Mouse (Mus musculus) spleen, adult 2 months (tissue): ENCODE results near the gene Epm2a. TPM values are rescaled to one million over a fixed set of nuclear protein-coding genes. Genes with fewer than 3 reads are reported as not detected.
"Not testable (repeated sequence)": the region's sequence is repeated elsewhere in the genome, so short reads cannot be mapped to it uniquely, and the experiment has no call there.

Experiments used
- DNase-seq, 2 experiments: peaks; one replicate each; pipeline versions ENCODE4 v3.0.0 to v3.0.0-alpha.2; 2012 to 2021; ENCODE audit warnings: low spot score in 2 of 2, low read depth in 1 of 2
- H3K27ac ChIP-seq: fragments of 200-500 bp; 2 replicates; pipeline ENCODE4 v1.5.1; 2012; ENCODE audit warnings: low read length, inconsistent platforms; ENCODE audit not compliant: insufficient read depth
- H3K27me3 ChIP-seq: fragments of 200-500 bp; 2 replicates; pipeline ENCODE4 v1.6.1; 2012; ENCODE audit warnings: mild to moderate bottlenecking, moderate library complexity, low read length, inconsistent platforms; ENCODE audit not compliant: control insufficient read depth, insufficient read depth
- H3K36me3 ChIP-seq: fragments of 200-500 bp; 2 replicates; pipeline ENCODE4 v1.6.1; 2012; ENCODE audit warnings: mild to moderate bottlenecking, low read length, inconsistent platforms; ENCODE audit not compliant: control insufficient read depth, insufficient read depth
- H3K4me1 ChIP-seq: fragments of 200-500 bp; 2 replicates; pipeline ENCODE4 v1.6.1; 2011; ENCODE audit warnings: inconsistent platforms; ENCODE audit not compliant: control insufficient read depth, insufficient read depth, insufficient read length
- H3K4me3 ChIP-seq: fragments of 200-500 bp; 2 replicates; pipeline ENCODE4 v1.5.1; 2011; ENCODE audit warnings: mild to moderate bottlenecking, inconsistent platforms; ENCODE audit not compliant: insufficient read depth, insufficient read length; ENCODE audit errors: extremely low read depth
- CTCF ChIP-seq: fragments of 200-500 bp; IDR thresholded peaks from 2 replicates; pipeline ENCODE4 v1.5.1; 2011; ENCODE audit warnings: mild to moderate bottlenecking, inconsistent platforms; ENCODE audit not compliant: insufficient read depth, insufficient read length, insufficient replicate concordance; ENCODE audit errors: extremely low read depth
- POLR2A ChIP-seq: fragments of 200-500 bp; IDR thresholded peaks from 2 replicates; pipeline ENCODE4 v1.6.1; 2011; ENCODE audit warnings: low read depth, low read length, inconsistent platforms
- WGBS: fragments of 180-500 bp; shearing (Covaris S2); methylation state at CpG from one replicate; pipeline ENCODE4 v1.1.7; 2018; 5-methylcytosine and 5-hydroxymethylcytosine counted together
- polyA plus RNA-seq: library from polyadenylated mRNA; depleted of rRNA; stranded (reverse); fragments of >200 nt; gene quantifications from 2 replicates; pipeline ENCODE4 v1.2.3, GENCODE M21; 2012

The Epm2a gene
- polyA plus RNA-seq, 1 experiment, result 3.5 TPM

GRCm38 (mm10) chr10:11319446-11319970 lies 23.7 kb upstream of the Epm2a start:
- no peak overlapping the region for H3K4me3 ChIP-seq
- no peaks in the 10 kb centered on the region for H3K4me1 ChIP-seq
- TF ChIP-seq POLR2A (no peak), CTCF (no peak)
- no peak overlapping the region for H3K27ac ChIP-seq
- 53% methylated on average over 1 of the region's 1 CpGs for WGBS
- no peak for DNase-seq
- H3K27me3 ChIP-seq, result no peaks in the 10 kb centered on the region
- H3K36me3 ChIP-seq, result no peaks in the 10 kb centered on the region

- H3K27ac ChIP-seq, result no peak overlapping the region
- 90% methylated on average over 7 of the region's 7 CpGs for WGBS
These were observed 20.9 kb upstream of the Epm2a start for GRCm38 (mm10) chr10:11322316-11322715.

GRCm38 (mm10) chr10:11323202-11323898 lies 19.9 kb upstream of the Epm2a start:
- no peaks in the 10 kb centered on the region for H3K27me3 ChIP-seq
- no peak for DNase-seq
- H3K36me3 ChIP-seq, result no peaks in the 10 kb centered on the region
- 66% methylated on average over 4 of the region's 4 CpGs for WGBS
- H3K27ac ChIP-seq, result no peak overlapping the region
- TF ChIP-seq CTCF (no peak), POLR2A (no peak)
- no peak overlapping the region for H3K4me3 ChIP-seq
- H3K4me1 ChIP-seq, result no peaks in the 10 kb centered on the region

More at GRCm38 (mm10) chr10:11322316-11322715, 20.9 kb upstream of the Epm2a start:
- no peak for TF ChIP-seq POLR2A
- TF ChIP-seq CTCF, result no peak
- no peak for DNase-seq
- H3K27me3 ChIP-seq, result no peaks in the 10 kb centered on the region
- H3K4me1 ChIP-seq, result no peaks in the 10 kb centered on the region
- H3K36me3 ChIP-seq, result no peaks in the 10 kb centered on the region
- no peak overlapping the region for H3K4me3 ChIP-seq

GRCm38 (mm10) chr10:11326526-11326925 lies 16.7 kb upstream of the Epm2a start:
- Histone ChIP-seq H3K27me3 (no peaks in the 10 kb centered on the region), H3K4me1 (no peaks in the 10 kb centered on the region), H3K27ac (no peak overlapping the region), H3K36me3 (no peaks in the 10 kb centered on the region), H3K4me3 (no peak overlapping the region)
- no peak for TF ChIP-seq POLR2A
- TF ChIP-seq CTCF, result no peak
- WGBS, result 96% methylated on average over 3 of the region's 3 CpGs
- DNase-seq, result no peak

GRCm38 (mm10) chr10:11344536-11345468 lies 1.6 kb downstream of the Epm2a start:
- no peak for TF ChIP-seq POLR2A
- TF ChIP-seq CTCF, result no peak
- Histone ChIP-seq H3K27me3 (peaks cover 5% of the 10 kb centered on the region), H3K27ac (no peak overlapping the region), H3K36me3 (no peaks in the 10 kb centered on the region), H3K4me1 (no peaks in the 10 kb centered on the region), H3K4me3 (no peak overlapping the region)
- WGBS, result 87% methylated on average over 18 of the region's 18 CpGs
- DNase-seq, result no peak

- H3K36me3 ChIP-seq, H3K27me3 ChIP-seq, H3K27ac ChIP-seq, DNase-seq, H3K4me3 ChIP-seq, H3K4me1 ChIP-seq: not testable (repeated sequence)
- 69% methylated on average over 3 of the region's 3 CpGs for WGBS
These were observed 7.2 kb downstream of the Epm2a start for GRCm38 (mm10) chr10:11350243-11350974.
